Mouse (Mus musculus) embryonic facial prominence, embryonic 15.5 days (tissue): ENCODE measurements around the gene Alk. TPM values are rescaled to one million over a fixed set of nuclear protein-coding genes. Genes with fewer than 3 reads are reported as not detected.

Experiments used
- ATAC-seq: fragments of 200-750 bp; cut with Nextera tagmentation; 2 replicates; pipeline ENCODE4 v1.8.0; 2017; ENCODE audit warnings: low read depth, moderate TSS enrichment; ENCODE audit not compliant: insufficient number of reproducible peaks, low FRiP score, low TSS enrichment
- H3K27ac ChIP-seq: fragments of 300-500 bp; sonication (generic); replicated peaks from 2 replicates; pipeline ENCODE4 v1.5.1; 2015; ENCODE audit warnings: mild to moderate bottlenecking, inconsistent platforms
- H3K27me3 ChIP-seq: fragments of 300-500 bp; sonication (generic); 2 replicates; pipeline ENCODE4 v1.6.1; 2015; ENCODE audit warnings: inconsistent platforms
- H3K36me3 ChIP-seq: fragments of 300-500 bp; sonication (generic); 2 replicates; pipeline ENCODE4 v1.6.1; 2015; ENCODE audit warnings: mild to moderate bottlenecking, inconsistent platforms
- H3K4me1 ChIP-seq: fragments of 300-500 bp; sonication (generic); 2 replicates; pipeline ENCODE4 v1.6.1; 2015; ENCODE audit warnings: inconsistent platforms
- H3K4me2 ChIP-seq: fragments of 300-500 bp; sonication (generic); replicated peaks from 2 replicates; pipeline ENCODE4 v1.6.1; 2015; ENCODE audit warnings: mild to moderate bottlenecking, inconsistent platforms
- H3K4me3 ChIP-seq: fragments of 300-500 bp; sonication (generic); replicated peaks from 2 replicates; pipeline ENCODE4 v1.5.1; 2015; ENCODE audit warnings: mild to moderate bottlenecking, inconsistent platforms
- H3K9ac ChIP-seq: fragments of 300-500 bp; sonication (generic); 2 replicates; pipeline ENCODE4 v1.6.1; 2015; ENCODE audit warnings: inconsistent platforms
- H3K9me3 ChIP-seq: fragments of 300-500 bp; sonication (generic); replicated peaks from 2 replicates; pipeline ENCODE4 v1.6.1; 2016; ENCODE audit warnings: inconsistent platforms
- WGBS: fragments of 180-500 bp; shearing (Covaris S2); methylation state at CpG from one replicate; pipeline ENCODE4 v1.1.7; 2015; 5-methylcytosine and 5-hydroxymethylcytosine counted together
- polyA plus RNA-seq: library from polyadenylated mRNA; unstranded; fragments of >200 nt; fragmentation: Nextera tagmentation; extraction: Ambion mirVana; gene quantifications from 2 replicates; pipeline ENCODE4 v1.2.1, GENCODE M21; 2015

Gene Alk
- polyA plus RNA-seq, 1 experiment from 2014 or later, result 0.52 TPM

- Histone ChIP-seq H3K4me2 (no peak overlapping the region), H3K9ac (no peak overlapping the region), H3K27ac (no peak overlapping the region), H3K9me3 (no peaks in the 10 kb centered on the region), H3K4me3 (no peak overlapping the region), H3K4me1 (no peaks in the 10 kb centered on the region), H3K36me3 (no peaks in the 10 kb centered on the region), H3K27me3 (no peaks in the 10 kb centered on the region)
- no peak for ATAC-seq
- 43% methylated on average over 5 of the region's 5 CpGs for WGBS
Measured at GRCm38 (mm10) chr17:72253411-72253810, 351.0 kb downstream of the Alk start.

GRCm38 (mm10) chr17:72251554-72251953, 352.9 kb downstream of the Alk start:
- Histone ChIP-seq H3K36me3 (no peaks in the 10 kb centered on the region), H3K9ac (no peak overlapping the region), H3K4me1 (no peaks in the 10 kb centered on the region), H3K4me3 (no peak overlapping the region), H3K27me3 (no peaks in the 10 kb centered on the region), H3K4me2 (no peak overlapping the region), H3K27ac (no peak overlapping the region), H3K9me3 (no peaks in the 10 kb centered on the region)
- WGBS, result 81% methylated on average over 4 of the region's 4 CpGs
- no peak for ATAC-seq

GRCm38 (mm10) chr17:72250482-72251405, 353.7 kb downstream of the Alk start:
- no peaks in the 10 kb centered on the region for H3K27me3 ChIP-seq
- peak; percentile 18; the same call in 1 of the 2 replicates for ATAC-seq

GRCm38 (mm10) chr17:72242036-72242435, 362.4 kb downstream of the Alk start:
- no peak overlapping the region for H3K4me2 ChIP-seq
- no peak overlapping the region for H3K4me3 ChIP-seq
- H3K27ac ChIP-seq, result no peak overlapping the region
- H3K36me3 ChIP-seq, result no peaks in the 10 kb centered on the region
- no peaks in the 10 kb centered on the region for H3K27me3 ChIP-seq
- H3K4me1 ChIP-seq, result no peaks in the 10 kb centered on the region
- WGBS, result 52% methylated on average over 4 of the region's 4 CpGs
- no peaks in the 10 kb centered on the region for H3K9me3 ChIP-seq
- no peak overlapping the region for H3K9ac ChIP-seq
- no peak for ATAC-seq

More at GRCm38 (mm10) chr17:72250482-72251405, 353.7 kb downstream of the Alk start:
- Histone ChIP-seq H3K4me3 (no peak overlapping the region), H3K9ac (no peak overlapping the region), H3K4me1 (no peaks in the 10 kb centered on the region), H3K9me3 (no peaks in the 10 kb centered on the region), H3K4me2 (no peak overlapping the region), H3K27ac (no peak overlapping the region), H3K36me3 (no peaks in the 10 kb centered on the region)
- WGBS, result 64% methylated on average over 7 of the region's 7 CpGs

- Histone ChIP-seq H3K4me3 (no peak overlapping the region), H3K4me1 (no peaks in the 10 kb centered on the region), H3K4me2 (no peak overlapping the region), H3K36me3 (no peaks in the 10 kb centered on the region), H3K27me3 (no peaks in the 10 kb centered on the region), H3K27ac (no peak overlapping the region), H3K9ac (no peak overlapping the region), H3K9me3 (no peaks in the 10 kb centered on the region)
- ATAC-seq, result no peak
- 69% methylated on average over 1 of the region's 1 CpGs for WGBS
Measured at GRCm38 (mm10) chr17:72237315-72237714, 367.1 kb downstream of the Alk start.

- H3K4me1 ChIP-seq, result no peaks in the 10 kb centered on the region
- H3K36me3 ChIP-seq, result no peaks in the 10 kb centered on the region
- ATAC-seq, result no peak
- no peak overlapping the region for H3K4me3 ChIP-seq
- no peak overlapping the region for H3K4me2 ChIP-seq
- no peaks in the 10 kb centered on the region for H3K9me3 ChIP-seq
- H3K9ac ChIP-seq, result no peak overlapping the region
- H3K27ac ChIP-seq, result no peak overlapping the region
- WGBS, result 74% methylated on average over 7 of the region's 7 CpGs
- H3K27me3 ChIP-seq, result no peaks in the 10 kb centered on the region
Measured at GRCm38 (mm10) chr17:72230891-72231290, 373.5 kb downstream of the Alk start.

- Histone ChIP-seq H3K27ac (no peak overlapping the region), H3K27me3 (no peaks in the 10 kb centered on the region), H3K4me1 (no peaks in the 10 kb centered on the region), H3K9me3 (0 out of 2 replicates have a peak, but pooled peaks cover 4% of the 10 kb centered on the region), H3K9ac (no peak overlapping the region), H3K4me3 (no peak overlapping the region), H3K4me2 (no peak overlapping the region), H3K36me3 (no peaks in the 10 kb centered on the region)
- ATAC-seq, result no peak
- WGBS, result 84% methylated on average over 3 of the region's 3 CpGs
Measured at GRCm38 (mm10) chr17:72218816-72219215, 385.6 kb downstream of the Alk start.

GRCm38 (mm10) chr17:72197576-72197975, 406.9 kb downstream of the Alk start:
- H3K9ac ChIP-seq, result no peak overlapping the region
- 60% methylated on average over 6 of the region's 6 CpGs for WGBS
- no peak overlapping the region for H3K4me2 ChIP-seq
- H3K4me3 ChIP-seq, result no peak overlapping the region
- H3K27me3 ChIP-seq, result no peaks in the 10 kb centered on the region
- H3K4me1 ChIP-seq, result no peaks in the 10 kb centered on the region
- H3K9me3 ChIP-seq, result no peaks in the 10 kb centered on the region
- no peak for ATAC-seq
- H3K27ac ChIP-seq, result no peak overlapping the region
- H3K36me3 ChIP-seq, result no peaks in the 10 kb centered on the region

GRCm38 (mm10) chr17:72194976-72195650, 409.3 kb downstream of the Alk start:
- Histone ChIP-seq H3K27ac (no peak overlapping the region), H3K4me1 (no peaks in the 10 kb centered on the region), H3K27me3 (no peaks in the 10 kb centered on the region), H3K36me3 (no peaks in the 10 kb centered on the region), H3K4me3 (no peak overlapping the region), H3K4me2 (no peak overlapping the region), H3K9ac (no peak overlapping the region), H3K9me3 (no peaks in the 10 kb centered on the region)
- ATAC-seq, result no peak
- 37% methylated on average over 12 of the region's 12 CpGs for WGBS

GRCm38 (mm10) chr17:72190536-72190935, 413.9 kb downstream of the Alk start:
- Histone ChIP-seq H3K9ac (no peak overlapping the region), H3K4me1 (no peaks in the 10 kb centered on the region), H3K36me3 (no peaks in the 10 kb centered on the region), H3K9me3 (no peaks in the 10 kb centered on the region), H3K27me3 (no peaks in the 10 kb centered on the region), H3K4me3 (no peak overlapping the region), H3K27ac (no peak overlapping the region), H3K4me2 (no peak overlapping the region)
- WGBS, result 79% methylated on average over 8 of the region's 8 CpGs
- ATAC-seq, result no peak

GRCm38 (mm10) chr17:72187026-72187425, 417.4 kb downstream of the Alk start:
- WGBS, result 73% methylated on average over 1 of the region's 1 CpGs
- no peaks in the 10 kb centered on the region for H3K27me3 ChIP-seq
- H3K9ac ChIP-seq, result no peak overlapping the region
- H3K4me2 ChIP-seq, result no peak overlapping the region
- H3K9me3 ChIP-seq, result no peaks in the 10 kb centered on the region
- H3K4me3 ChIP-seq, result no peak overlapping the region
- H3K27ac ChIP-seq, result no peak overlapping the region
- no peaks in the 10 kb centered on the region for H3K36me3 ChIP-seq
- no peak for ATAC-seq
- no peaks in the 10 kb centered on the region for H3K4me1 ChIP-seq
